Comparison of ENCODE assay signal across 14 mouse cellular contexts in the genomic region with DNA sequence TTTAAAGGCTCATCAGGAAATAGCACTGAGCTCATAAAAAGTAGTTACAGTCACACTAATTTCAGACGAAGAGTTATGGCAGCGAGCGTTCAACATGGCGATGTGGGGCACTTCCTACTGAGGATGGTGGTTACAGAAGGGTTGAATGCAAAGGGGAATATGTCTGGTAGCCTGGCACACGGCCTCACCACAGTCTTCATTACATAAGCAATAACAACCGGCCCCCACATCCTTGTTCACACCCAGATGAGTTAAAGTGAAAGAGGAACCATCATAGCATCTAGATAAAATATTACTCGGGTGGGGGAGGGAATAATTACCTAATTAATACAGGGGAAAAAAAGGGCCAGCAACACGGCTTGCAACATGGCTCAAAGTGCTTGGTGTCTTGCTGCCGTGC. TPM values are rescaled to one million over a fixed set of nuclear protein-coding genes. Genes with fewer than 3 reads are reported as not detected.
DNase-seq lines count a peak whose midpoint lies in the region; ATAC-seq and TF ChIP-seq lines count a peak whose summit lies in the region.
"Had no signal": no experiment of that assay in that cellular context is flagged by ENCODE, and none has a peak within 500 bp of the region (broad histone marks: within the 10 kb centered on the region; RNA-seq: fewer than 3 reads in every experiment).

No protein-coding gene starts in this region.

- H3K4me2 ChIP-seq in kidney, postnatal 0 days (ENCODE audit: low read length) = no peak overlapping the region
- no peak overlapping the region for H3K4me2 ChIP-seq in kidney, embryonic 16.5 days (replicated peaks; ENCODE audit: low read depth, low read length)
- H3K4me2 ChIP-seq in intestine, postnatal 0 days (replicated peaks; ENCODE audit: low read depth) = 0 out of 2 replicates have a peak overlapping the region, but pooled peaks have one; percentile 10
- no peak overlapping the region for H3K4me2 ChIP-seq in forebrain, embryonic 12.5 days
- H3K4me2 ChIP-seq: embryonic facial prominence, embryonic 13.5 days; forebrain, embryonic 15.5 days; hindbrain, embryonic 15.5 days; limb, embryonic 12.5 days; midbrain, embryonic 13.5 days had no signal

- no peak for TF ChIP-seq CTCF in kidney, postnatal 0 days (IDR thresholded peaks at IDR 0.05; ENCODE audit: low read depth)
- no peak for TF ChIP-seq CTCF in G1E (IDR thresholded peaks at IDR 0.05; ENCODE audit: low read depth, low read length)
- TF ChIP-seq CTCF in intestine, postnatal 0 days (IDR thresholded peaks at IDR 0.05; ENCODE audit: low read depth) = no peak

- ATAC-seq in kidney, postnatal 0 days (replicated peaks; ENCODE audit: low FRiP score, low read depth) = no peak
- ATAC-seq in kidney, embryonic 16.5 days (ENCODE audit: low FRiP score, low TSS enrichment) = no peak
- no peak for ATAC-seq in G1E (ENCODE audit: extremely low read depth, insufficient number of reproducible peaks, low FRiP score, poor library complexity, severe bottlenecking)
- ATAC-seq in intestine, postnatal 0 days = no peak
- ATAC-seq in forebrain, embryonic 12.5 days (ENCODE audit: low FRiP score) = no peak
- ATAC-seq: forebrain, embryonic 15.5 days; midbrain, embryonic 13.5 days had no signal

- DNase-seq in kidney, postnatal 0 days (ENCODE audit: low spot score) = peak; percentile 43
- peak; percentile 5 for DNase-seq in G1E (ENCODE audit: low spot score)
- DNase-seq in skeletal muscle tissue, adult 2 months (ENCODE audit: low read depth, low spot score) = peak; percentile 59
- DNase-seq in right cerebral cortex, postnatal 25 days = no peak
- DNase-seq in adrenal gland, adult 18-20 months (ENCODE audit: low spot score in 2 of 2) = no peak
- DNase-seq: cerebellum, adult 9-10 months had no signal

- H3K36me3 ChIP-seq in kidney, postnatal 0 days (ENCODE audit: insufficient read depth, low read length) = no peaks in the 10 kb centered on the region
- H3K36me3 ChIP-seq in kidney, embryonic 16.5 days (ENCODE audit: insufficient read depth, low read length) = no peaks in the 10 kb centered on the region
- H3K36me3 ChIP-seq in G1E (replicated peaks) = no peaks in the 10 kb centered on the region
- H3K36me3 ChIP-seq in intestine, postnatal 0 days (ENCODE audit: control insufficient read depth, insufficient read depth) = no peaks in the 10 kb centered on the region
- H3K36me3 ChIP-seq in forebrain, embryonic 12.5 days (replicated peaks) = no peaks in the 10 kb centered on the region
- H3K36me3 ChIP-seq: embryonic facial prominence, embryonic 13.5 days; forebrain, embryonic 15.5 days; hindbrain, embryonic 15.5 days; limb, embryonic 12.5 days; midbrain, embryonic 13.5 days had no signal

- H3K27me3 ChIP-seq in kidney, postnatal 0 days (ENCODE audit: insufficient read depth, low read length) = no peaks in the 10 kb centered on the region
- no peaks in the 10 kb centered on the region for H3K27me3 ChIP-seq in kidney, embryonic 16.5 days (ENCODE audit: insufficient read depth, low read length)
- peaks cover 42% of the 10 kb centered on the region for H3K27me3 ChIP-seq in G1E (ENCODE audit: insufficient read depth, low read length)
- H3K27me3 ChIP-seq in intestine, postnatal 0 days (replicated peaks; ENCODE audit: control insufficient read depth, insufficient read depth, low read length) = no peaks in the 10 kb centered on the region
- H3K27me3 ChIP-seq in forebrain, embryonic 12.5 days = no peaks in the 10 kb centered on the region
- H3K27me3 ChIP-seq: embryonic facial prominence, embryonic 13.5 days; forebrain, embryonic 15.5 days; hindbrain, embryonic 15.5 days; limb, embryonic 12.5 days; midbrain, embryonic 13.5 days had no signal

- H3K27ac ChIP-seq in kidney, postnatal 0 days = no peak overlapping the region
- H3K27ac ChIP-seq in kidney, embryonic 16.5 days (ENCODE audit: low read length) = no peak overlapping the region
- peak overlapping the region; percentile 57 for H3K27ac ChIP-seq in intestine, postnatal 0 days (ENCODE audit: low read depth, low read length)
- H3K27ac ChIP-seq in forebrain, embryonic 12.5 days = no peak overlapping the region
- H3K27ac ChIP-seq: embryonic facial prominence, embryonic 13.5 days; forebrain, embryonic 15.5 days; hindbrain, embryonic 15.5 days; limb, embryonic 12.5 days; midbrain, embryonic 13.5 days had no signal

- no peak overlapping the region for H3K9ac ChIP-seq in kidney, postnatal 0 days (ENCODE audit: low read depth, low read length)
- H3K9ac ChIP-seq in kidney, embryonic 16.5 days (replicated peaks; ENCODE audit: low read length) = no peak overlapping the region
- 0 out of 2 replicates have a peak overlapping the region, but pooled peaks have one; percentile 2 for H3K9ac ChIP-seq in intestine, postnatal 0 days (ENCODE audit: low read depth, low read length)
- no peak overlapping the region for H3K9ac ChIP-seq in forebrain, embryonic 12.5 days
- H3K9ac ChIP-seq: embryonic facial prominence, embryonic 13.5 days; forebrain, embryonic 15.5 days; hindbrain, embryonic 15.5 days; limb, embryonic 12.5 days; midbrain, embryonic 13.5 days had no signal

- H3K4me3 ChIP-seq in kidney, postnatal 0 days (replicated peaks; ENCODE audit: low read depth, low read length) = no peak overlapping the region
- H3K4me3 ChIP-seq in kidney, embryonic 16.5 days (ENCODE audit: low read length) = no peak overlapping the region
- no peak overlapping the region for H3K4me3 ChIP-seq in G1E (ENCODE audit: low read depth, low read length)
- H3K4me3 ChIP-seq in intestine, postnatal 0 days (ENCODE audit: low read depth, low read length) = no peak overlapping the region
- no peak overlapping the region for H3K4me3 ChIP-seq in forebrain, embryonic 12.5 days (replicated peaks)
- H3K4me3 ChIP-seq: embryonic facial prominence, embryonic 13.5 days; forebrain, embryonic 15.5 days; hindbrain, embryonic 15.5 days; limb, embryonic 12.5 days; midbrain, embryonic 13.5 days had no signal

- no peaks in the 10 kb centered on the region for H3K4me1 ChIP-seq in kidney, postnatal 0 days (replicated peaks; ENCODE audit: insufficient read depth, low read length)
- no peaks in the 10 kb centered on the region for H3K4me1 ChIP-seq in kidney, embryonic 16.5 days (ENCODE audit: insufficient read depth, low read length)
- H3K4me1 ChIP-seq in G1E (ENCODE audit: insufficient read depth, low read depth, low read length) = peaks cover 4% of the 10 kb centered on the region
- 0 out of 2 replicates have a peak, but pooled peaks cover 4% of the 10 kb centered on the region for H3K4me1 ChIP-seq in intestine, postnatal 0 days (replicated peaks; ENCODE audit: control insufficient read depth, insufficient read depth, low read length)
- peaks cover 15% of the 10 kb centered on the region for H3K4me1 ChIP-seq in forebrain, embryonic 12.5 days
- H3K4me1 ChIP-seq: embryonic facial prominence, embryonic 13.5 days; limb, embryonic 12.5 days had no signal

- H3K9me3 ChIP-seq in kidney, postnatal 0 days (replicated peaks; ENCODE audit: low read length) = no peaks in the 10 kb centered on the region
- H3K9me3 ChIP-seq in kidney, embryonic 16.5 days (ENCODE audit: low read length) = no peaks in the 10 kb centered on the region
- no peaks in the 10 kb centered on the region for H3K9me3 ChIP-seq in G1E (replicated peaks)
- H3K9me3 ChIP-seq in intestine, postnatal 0 days (ENCODE audit: control insufficient read depth) = no peaks in the 10 kb centered on the region
- H3K9me3 ChIP-seq in forebrain, embryonic 12.5 days = no peaks in the 10 kb centered on the region
- H3K9me3 ChIP-seq: embryonic facial prominence, embryonic 13.5 days; forebrain, embryonic 15.5 days; hindbrain, embryonic 15.5 days; limb, embryonic 12.5 days; midbrain, embryonic 13.5 days had no signal

- WGBS in kidney, postnatal 0 days = 50% methylated on average over 9 of the region's 9 CpGs
- WGBS in kidney, embryonic 16.5 days = 55% methylated on average over 9 of the region's 9 CpGs
- 36% methylated on average over 9 of the region's 9 CpGs for WGBS in intestine, postnatal 0 days
- 88% methylated on average over 9 of the region's 9 CpGs for WGBS in forebrain, embryonic 12.5 days

RNA-seq across cellular contexts. Expression of a gene that starts 20.2 kb away (rescaled TPM):
- polyA plus RNA-seq in kidney, postnatal 0 days (2015; fragmentation: Nextera tagmentation; extraction: Ambion mirVana) = 64.3 and 72.7 TPM in 2 replicates
- polyA plus RNA-seq in kidney, embryonic 16.5 days (2015; fragmentation: Nextera tagmentation; extraction: Ambion mirVana) = 98.6 and 103 TPM in 2 replicates
- total RNA-seq in G1E (2014; fragmentation: Nextera tagmentation) (25.0 and 26.9 TPM in 2 replicates), G1E (2017) (32.8 and 32.9 TPM in 2 replicates)
- polyA plus RNA-seq in G1E (2012) = 5.0 and 6.0 TPM in 2 replicates
- 58.8 and 63.5 TPM in 2 replicates for polyA plus RNA-seq in intestine, postnatal 0 days (2015; fragmentation: Nextera tagmentation; extraction: Ambion mirVana)
- total RNA-seq in adrenal gland, adult 18-20 months (2021) = 10 to 100 TPM; 18.5 to 21.1 TPM
- 228 and 237 TPM in 2 replicates for polyA plus RNA-seq in forebrain, embryonic 12.5 days (2016; fragmentation: Nextera tagmentation; extraction: Ambion mirVana)

RNA-seq across cellular contexts. Expression of a gene that starts 53.0 kb away (rescaled TPM):
- polyA plus RNA-seq in kidney, postnatal 0 days (2015; fragmentation: Nextera tagmentation; extraction: Ambion mirVana) = 7.3 and 7.7 TPM in 2 replicates
- polyA plus RNA-seq in kidney, embryonic 16.5 days (2015; fragmentation: Nextera tagmentation; extraction: Ambion mirVana) = 6.3 and 9.2 TPM in 2 replicates
- 8.3 and 9.9 TPM in 2 replicates for total RNA-seq in G1E (2014; fragmentation: Nextera tagmentation)
- total RNA-seq in G1E (2017) = 0.23 and 2.5 TPM in 2 replicates
- polyA plus RNA-seq in G1E (2012) = 0.21 and 0.51 TPM in 2 replicates
- polyA plus RNA-seq in intestine, postnatal 0 days (2015; fragmentation: Nextera tagmentation; extraction: Ambion mirVana) = 2.7 and 5.8 TPM in 2 replicates
- 10 to 100 TPM in 1 of 2 experiments, 1 to 10 TPM in 1; 8.4 to 22.2 TPM for total RNA-seq in adrenal gland, adult 18-20 months (2021)
- 8.2 TPM in 2 replicates for polyA plus RNA-seq in forebrain, embryonic 12.5 days (2016; fragmentation: Nextera tagmentation; extraction: Ambion mirVana)

RNA-seq across cellular contexts. Expression of a gene that starts 58.5 kb away (rescaled TPM):
- polyA plus RNA-seq in kidney, postnatal 0 days (2015; fragmentation: Nextera tagmentation; extraction: Ambion mirVana) = 1,015 and 1,085 TPM in 2 replicates
- 540 and 595 TPM in 2 replicates for polyA plus RNA-seq in kidney, embryonic 16.5 days (2015; fragmentation: Nextera tagmentation; extraction: Ambion mirVana)
- 132 and 141 TPM in 2 replicates for total RNA-seq in G1E (2014; fragmentation: Nextera tagmentation)
- total RNA-seq in G1E (2017) = 406 and 564 TPM in 2 replicates
- polyA plus RNA-seq in G1E (2012) = 1,038 and 1,134 TPM in 2 replicates
- 1,016 and 1,041 TPM in 2 replicates for polyA plus RNA-seq in intestine, postnatal 0 days (2015; fragmentation: Nextera tagmentation; extraction: Ambion mirVana)
- 100 to 1,000 TPM; 347 to 382 TPM for total RNA-seq in adrenal gland, adult 18-20 months (2021)
- polyA plus RNA-seq in forebrain, embryonic 12.5 days (2016; fragmentation: Nextera tagmentation; extraction: Ambion mirVana) = 791 and 796 TPM in 2 replicates

Comparison
In these comparisons a context has a peak if more than half of its experiments do, and no peak if none do; other contexts are left out.
1. DNase-seq: peak in kidney, postnatal 0 days (single experiment), G1E (single experiment) and skeletal muscle tissue, adult 2 months (single experiment); none in right cerebral cortex, postnatal 25 days (single experiment) and adrenal gland, adult 18-20 months (0 of 2).